Mouse (Mus musculus) myocyte (in vitro differentiated cells): ENCODE measurements around the gene Atp13a2. TPM values are rescaled to one million over a fixed set of nuclear protein-coding genes. Genes with fewer than 3 reads are reported as not detected.

Source experiments
- H3K27me3 ChIP-seq: one replicate; pipeline ENCODE4 v1.6.1; 2011; ENCODE audit not compliant: control insufficient read depth, insufficient read depth, insufficient read length
- H3K36me3 ChIP-seq: one replicate; pipeline ENCODE4 v1.6.1; 2011; ENCODE audit not compliant: control insufficient read depth, insufficient read depth
- H3K4me2 ChIP-seq: one replicate; pipeline ENCODE4 v1.6.1; 2011; ENCODE audit warnings: low read depth, control low read depth
- H3K4me3 ChIP-seq: one replicate; pipeline ENCODE4 v1.5.1; 2011; ENCODE audit warnings: mild to moderate bottlenecking, control low read depth, moderate library complexity
- H3K79me2 ChIP-seq: one replicate; pipeline ENCODE4 v1.6.1; 2011; ENCODE audit not compliant: control insufficient read depth, insufficient read depth
- H3ac ChIP-seq: one replicate; pipeline ENCODE4 v1.6.1; 2011; ENCODE audit not compliant: control insufficient read depth, insufficient read length
- CEBPB ChIP-seq: IDR thresholded peaks from 2 replicates; pipeline ENCODE4 v1.6.1; 2011; ENCODE audit warnings: mild to moderate bottlenecking, moderate library complexity; ENCODE audit not compliant: poor library complexity, insufficient read depth, severe bottlenecking
- E2F4 ChIP-seq: IDR thresholded peaks from one replicate; pipeline ENCODE4 v1.6.1; 2011; ENCODE audit warnings: mild to moderate bottlenecking, control low read depth, moderate library complexity; ENCODE audit not compliant: insufficient read depth
- MAX ChIP-seq: IDR thresholded peaks from one replicate; pipeline ENCODE4 v1.6.1; 2011; ENCODE audit warnings: low read depth, mild to moderate bottlenecking, control low read depth
- MYOD1 ChIP-seq, 3 experiments: IDR thresholded peaks; one replicate each; pipeline ENCODE4 v1.6.1; 2011; ENCODE audit warnings: control low read depth in 2 of 3, low read depth in 2 of 3, mild to moderate bottlenecking in 2 of 3, moderate library complexity in 1 of 3; ENCODE audit not compliant: insufficient read length in 2 of 3, control insufficient read depth in 1 of 3
- MYOG ChIP-seq, 3 experiments: IDR thresholded peaks; one replicate each; pipeline ENCODE4 v1.6.1; 2011; ENCODE audit warnings: control low read depth in 2 of 3, low read depth in 2 of 3, mild to moderate bottlenecking in 2 of 3; ENCODE audit not compliant: insufficient read length in 2 of 3, control insufficient read depth in 1 of 3, insufficient read depth in 1 of 3
- POLR2A ChIP-seq: IDR thresholded peaks from one replicate; pipeline ENCODE4 v1.6.1; 2011; ENCODE audit warnings: low read depth, mild to moderate bottlenecking, control low read depth, moderate library complexity; ENCODE audit not compliant: insufficient read length
- POLR2AphosphoS2 ChIP-seq: IDR thresholded peaks from one replicate; pipeline ENCODE4 v1.6.1; 2011; ENCODE audit warnings: low read depth, control low read depth; ENCODE audit not compliant: insufficient read length
- REST ChIP-seq: IDR thresholded peaks from one replicate; pipeline ENCODE4 v1.6.1; 2011; ENCODE audit warnings: mild to moderate bottlenecking, control low read depth, moderate library complexity; ENCODE audit not compliant: insufficient read depth, insufficient read length
- SRF ChIP-seq: IDR thresholded peaks from one replicate; pipeline ENCODE4 v1.6.1; 2011; ENCODE audit warnings: low read depth; ENCODE audit not compliant: control insufficient read depth, insufficient read length
- TCF12 ChIP-seq: IDR thresholded peaks from one replicate; pipeline ENCODE4 v1.6.1; 2011; ENCODE audit warnings: mild to moderate bottlenecking, control low read depth; ENCODE audit not compliant: poor library complexity, insufficient read depth, severe bottlenecking
- TCF3 ChIP-seq: IDR thresholded peaks from one replicate; pipeline ENCODE4 v1.6.1; 2011; ENCODE audit warnings: low read depth, control low read depth; ENCODE audit not compliant: insufficient read length
- USF1 ChIP-seq: IDR thresholded peaks from one replicate; pipeline ENCODE4 v1.6.1; 2011; ENCODE audit warnings: low read depth, mild to moderate bottlenecking, control low read depth, moderate library complexity
- polyA plus RNA-seq: library from polyadenylated mRNA; unstranded; fragments of >200 nt; fragmentation: generic; extraction: Trizol; gene quantifications from one replicate; pipeline ENCODE4 v1.2.1, GENCODE M21; 2012; ENCODE audit warnings: missing spikeins

Gene Atp13a2
- polyA plus RNA-seq, 1 experiment, result 22.0 TPM

DNA sequence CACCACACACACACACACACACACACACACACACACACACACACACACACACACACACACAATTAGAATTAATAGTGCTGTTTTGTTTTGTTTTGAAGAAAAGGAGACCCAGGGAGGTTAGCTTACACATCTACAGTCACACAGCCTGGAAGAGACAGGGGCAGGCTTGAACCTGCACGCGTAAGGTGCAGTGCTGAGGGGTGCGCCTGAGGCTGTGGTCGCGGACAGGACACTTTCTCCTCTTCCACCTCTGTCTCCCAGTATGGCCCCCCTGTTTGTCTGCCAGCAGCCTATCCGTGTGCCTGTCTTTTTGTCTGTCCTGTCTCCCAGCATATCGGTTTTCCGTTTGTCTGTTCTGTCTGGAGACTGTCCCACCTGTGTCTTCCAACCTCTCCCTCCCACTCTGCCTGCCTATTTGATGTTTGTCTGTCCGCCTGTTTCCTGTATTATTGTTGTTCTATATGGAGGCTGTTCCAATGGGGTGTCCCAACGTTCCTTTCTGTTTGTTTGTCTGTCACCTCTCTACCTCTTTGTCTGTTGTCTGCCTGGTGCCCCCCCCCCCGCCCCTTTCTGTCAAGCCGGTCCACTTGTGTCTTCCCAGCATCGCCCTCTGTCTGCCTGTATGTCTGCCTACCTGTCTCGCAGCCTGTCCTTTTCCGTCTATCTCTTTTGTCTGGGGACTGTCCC, 506 bp upstream of the Atp13a2 start:
- Histone ChIP-seq H3K36me3 (no peaks in the 10 kb centered on the region), H3K4me3 (peak overlapping the region; percentile 29), H3K4me2 (peak overlapping the region; percentile 77), H3ac (peak overlapping the region; percentile 37), H3K79me2 (no peaks in the 10 kb centered on the region), H3K27me3 (peaks cover 8% of the 10 kb centered on the region)
- no peak for TF ChIP-seq POLR2AphosphoS2
- TF ChIP-seq SRF, result no peak
- TF ChIP-seq MYOG (IDR thresholded peaks at IDR 0.05; ENCODE audit: control insufficient read depth in 1 of 3, insufficient read depth in 1 of 3, insufficient read length in 2 of 3, low read depth in 2 of 3), result no peak
- no peak for TF ChIP-seq POLR2A
- TF ChIP-seq REST, result no peak
- TF ChIP-seq USF1, result no peak
- TF ChIP-seq TCF12, result no peak
- TF ChIP-seq MYOD1 (IDR thresholded peaks at IDR 0.05; ENCODE audit: control insufficient read depth in 1 of 3, insufficient read length in 2 of 3, low read depth in 2 of 3), result no peak
- TF ChIP-seq E2F4, result no peak
- no peak for TF ChIP-seq CEBPB
- TF ChIP-seq MAX, result no peak

DNA sequence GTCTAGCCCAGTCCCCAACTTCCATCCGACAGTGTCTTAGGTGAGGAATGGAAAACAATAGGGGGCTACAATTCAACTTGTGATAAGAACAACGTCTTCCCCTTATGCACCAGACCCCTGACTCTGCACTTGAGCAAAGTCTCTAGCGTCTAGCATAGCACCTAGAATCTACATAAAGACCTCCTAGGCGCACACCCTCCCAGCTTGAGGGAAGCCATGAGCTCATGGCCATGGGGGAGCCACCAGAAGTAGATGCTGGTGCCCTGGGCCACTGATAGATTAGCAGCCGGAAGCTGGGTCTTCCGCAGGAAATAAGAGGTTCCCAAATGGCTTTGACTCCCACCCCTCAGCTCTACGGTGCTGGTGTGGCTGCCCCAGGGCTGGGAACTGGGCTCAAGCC, 803 bp downstream of the Atp13a2 start:
- H3K4me2 ChIP-seq, result peak overlapping the region; percentile 85
- H3K36me3 ChIP-seq, result no peaks in the 10 kb centered on the region
- H3K4me3 ChIP-seq, result peak overlapping the region; percentile 29
- peaks cover 8% of the 10 kb centered on the region for H3K27me3 ChIP-seq
- H3K79me2 ChIP-seq, result no peaks in the 10 kb centered on the region
- TF ChIP-seq MAX (no peak), MYOD1 (IDR thresholded peaks at IDR 0.05; ENCODE audit: control insufficient read depth in 1 of 3, insufficient read length in 2 of 3, low read depth in 2 of 3) (no peak), E2F4 (no peak)
- H3ac ChIP-seq, result peak overlapping the region; percentile 37

DNA sequence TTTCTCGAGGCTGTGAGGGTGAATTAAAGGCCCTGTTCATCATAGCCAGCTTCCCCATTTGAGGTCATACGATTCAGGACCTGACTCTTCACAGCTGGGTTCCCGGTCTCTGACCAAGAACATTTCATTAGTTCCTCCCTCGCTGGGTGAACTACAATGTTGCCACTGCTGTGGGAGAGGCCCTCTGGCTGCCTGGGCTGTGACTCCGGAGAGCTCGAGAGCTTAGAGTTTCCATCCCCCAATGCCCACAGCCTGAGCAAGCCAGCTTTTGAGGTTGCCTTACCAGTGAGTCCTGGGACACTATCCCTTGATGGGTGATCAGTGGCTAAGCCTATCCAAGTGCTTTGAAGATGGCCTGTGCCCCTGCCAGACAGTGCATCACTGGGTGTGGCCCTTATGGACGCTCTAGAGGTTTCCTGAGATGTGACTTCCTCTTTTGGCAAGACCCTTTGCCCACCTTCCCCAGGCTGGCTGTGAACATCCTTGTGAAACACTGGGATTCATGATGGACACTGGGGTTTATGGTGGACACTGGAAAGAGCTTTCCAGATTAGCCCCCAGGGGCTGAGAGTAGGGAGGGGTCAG, 2.1 kb downstream of the Atp13a2 start:
- Histone ChIP-seq H3K4me3 (no peak overlapping the region), H3K27me3 (peaks cover 8% of the 10 kb centered on the region), H3ac (no peak overlapping the region), H3K4me2 (no peak overlapping the region), H3K79me2 (no peaks in the 10 kb centered on the region), H3K36me3 (no peaks in the 10 kb centered on the region)
- TF ChIP-seq TCF12, result no peak
- no peak for TF ChIP-seq MYOG (IDR thresholded peaks at IDR 0.05; ENCODE audit: control insufficient read depth in 1 of 3, insufficient read depth in 1 of 3, insufficient read length in 2 of 3, low read depth in 2 of 3)
- TF ChIP-seq REST, result no peak
- no peak for TF ChIP-seq E2F4
- TF ChIP-seq SRF, result no peak
- TF ChIP-seq TCF3, result no peak

DNA sequence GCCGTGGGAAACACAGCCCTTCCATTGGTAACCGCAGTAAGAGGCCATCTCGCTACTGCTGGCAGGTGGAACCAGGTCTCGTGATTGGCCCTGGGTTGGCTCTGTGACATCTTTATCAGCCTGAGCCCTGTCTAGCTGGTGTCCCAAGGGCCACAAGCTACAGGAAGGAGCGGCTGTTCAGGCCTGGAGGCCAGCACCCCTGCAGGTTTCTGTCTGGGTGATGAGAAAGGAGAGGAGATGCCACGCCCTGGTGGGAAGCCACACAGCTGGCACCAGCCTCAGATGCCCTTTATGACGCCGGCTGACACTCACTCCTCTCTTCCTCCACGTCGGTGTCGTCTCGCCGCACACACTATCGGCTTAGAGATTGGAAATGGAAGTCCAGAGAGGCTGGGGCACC, 2.8 kb downstream of the Atp13a2 start:
- TF ChIP-seq CEBPB (no peak), MYOD1 (IDR thresholded peaks at IDR 0.05; ENCODE audit: control insufficient read depth in 1 of 3, insufficient read length in 2 of 3, low read depth in 2 of 3) (peak in 1 of 3 experiments; percentile 15)

DNA sequence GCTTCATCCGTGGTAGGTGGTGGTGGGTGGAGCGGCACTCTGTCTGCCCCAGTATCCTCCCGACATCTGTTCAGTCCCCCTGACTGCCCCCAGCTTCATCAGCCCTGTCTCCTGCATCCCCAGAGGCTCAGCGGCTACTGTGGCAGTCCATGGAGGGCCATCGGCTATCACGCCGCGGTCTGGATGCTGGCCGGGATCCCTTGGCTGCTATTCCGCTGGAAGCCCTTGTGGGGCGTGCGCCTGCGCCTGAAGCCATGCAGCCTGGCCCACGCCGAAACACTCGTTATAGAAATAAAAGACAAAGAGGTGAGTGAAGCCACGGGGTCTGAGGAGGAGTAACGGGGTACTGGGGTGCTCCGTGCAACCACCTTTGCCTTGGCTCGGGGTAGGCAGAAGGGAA, 5.5 kb downstream of the Atp13a2 start:
- Histone ChIP-seq H3K4me3 (no peak overlapping the region), H3K79me2 (no peaks in the 10 kb centered on the region), H3K27me3 (no peaks in the 10 kb centered on the region), H3K4me2 (no peak overlapping the region), H3ac (no peak overlapping the region), H3K36me3 (no peaks in the 10 kb centered on the region)
- TF ChIP-seq MYOG (IDR thresholded peaks at IDR 0.05; ENCODE audit: control insufficient read depth in 1 of 3, insufficient read depth in 1 of 3, insufficient read length in 2 of 3, low read depth in 2 of 3) (no peak), USF1 (no peak)

More for the DNA sequence above, 2.8 kb downstream of the Atp13a2 start:
- Histone ChIP-seq H3K27me3 (peaks cover 5% of the 10 kb centered on the region), H3ac (no peak overlapping the region), H3K79me2 (no peaks in the 10 kb centered on the region), H3K36me3 (no peaks in the 10 kb centered on the region), H3K4me3 (no peak overlapping the region), H3K4me2 (no peak overlapping the region)

DNA sequence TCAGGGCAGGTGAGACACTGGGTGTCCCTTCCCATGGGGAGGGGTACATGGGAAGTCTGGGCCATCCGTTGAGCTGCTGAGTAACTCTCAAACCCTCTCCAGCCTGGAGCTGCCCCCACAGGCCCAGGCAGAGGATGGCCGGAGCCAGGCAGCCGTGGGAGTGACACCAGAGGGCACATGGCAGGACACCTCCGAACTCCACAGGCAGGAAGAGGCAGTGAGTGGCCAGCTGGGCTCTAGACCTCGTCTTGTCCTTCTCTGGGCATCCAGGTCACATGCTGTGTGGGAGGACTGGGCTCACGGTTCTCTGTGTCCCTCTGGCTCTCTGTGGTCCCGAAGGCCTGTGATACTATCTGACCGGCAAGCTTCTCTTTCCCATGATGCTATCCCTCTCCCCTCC, 7.2 kb downstream of the Atp13a2 start:
- Histone ChIP-seq H3K4me3 (no peak overlapping the region), H3K79me2 (no peaks in the 10 kb centered on the region), H3K36me3 (no peaks in the 10 kb centered on the region), H3K27me3 (no peaks in the 10 kb centered on the region), H3K4me2 (no peak overlapping the region), H3ac (no peak overlapping the region)
- TF ChIP-seq E2F4, result no peak
- TF ChIP-seq POLR2AphosphoS2, result no peak
- no peak for TF ChIP-seq MYOG (IDR thresholded peaks at IDR 0.05; ENCODE audit: control insufficient read depth in 1 of 3, insufficient read depth in 1 of 3, insufficient read length in 2 of 3, low read depth in 2 of 3)
- TF ChIP-seq USF1, result no peak
- no peak for TF ChIP-seq POLR2A
- TF ChIP-seq REST, result no peak
- TF ChIP-seq TCF12, result no peak
